Mouse (Mus musculus): Measurements from ENCODE around the gene Hpcal4. TPM values are rescaled to one million over a fixed set of nuclear protein-coding genes. Genes with fewer than 3 reads are reported as not detected.
"Not testable (repeated sequence)": the region's sequence is repeated elsewhere in the genome, so short reads cannot be mapped to it uniquely, and the experiment has no call there.

The Hpcal4 gene
- total RNA-seq (2021), result under 1 TPM; 0.40 to 0.89 TPM

DNA sequence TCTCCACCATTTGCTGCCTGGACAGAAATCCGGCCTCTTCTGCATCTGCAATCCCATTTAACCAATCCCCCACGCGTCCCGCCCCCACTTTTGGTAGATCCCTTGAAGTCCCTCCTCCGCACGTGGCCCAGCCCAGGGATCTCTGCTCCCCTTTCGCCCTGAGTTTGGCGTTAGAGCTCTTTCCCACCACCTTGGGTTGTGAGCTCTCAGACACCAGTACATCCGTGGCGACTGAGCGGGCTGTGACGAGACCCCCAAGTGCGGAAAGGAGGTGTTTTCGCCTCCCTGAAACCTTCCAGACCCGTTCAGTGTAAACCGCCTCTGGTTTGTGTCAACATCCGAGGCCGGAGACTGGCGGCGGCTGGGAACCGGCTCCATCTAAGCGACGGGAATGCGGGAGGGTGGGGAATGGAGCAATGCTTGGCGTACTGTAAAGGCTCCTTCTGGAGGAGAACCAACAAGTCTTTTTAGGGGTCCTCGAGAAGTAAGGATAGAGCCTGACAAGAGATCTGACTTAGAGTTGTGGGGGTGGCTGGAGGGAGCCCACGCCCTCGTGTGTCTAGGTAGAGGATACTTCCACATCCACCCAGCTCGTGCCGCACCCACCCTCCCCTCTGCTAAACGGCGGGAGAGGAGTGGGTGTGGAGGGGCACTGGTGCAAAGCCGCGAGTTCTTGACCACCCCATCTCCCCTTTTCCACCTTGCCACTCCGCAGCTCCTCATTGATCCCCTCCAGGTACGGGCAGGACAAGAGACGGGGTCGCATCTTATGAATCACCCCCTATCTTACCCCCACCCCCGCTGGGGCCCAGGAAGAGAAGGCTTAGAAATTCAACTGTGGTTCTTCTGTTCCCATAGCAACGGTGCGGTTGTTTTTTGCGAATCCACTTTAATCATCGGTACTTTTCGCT, at the start of gene Hpcal4:
Hpcal4 (plus strand) TSS at position 900 of the 911 bp plus-strand sequence.
- intact Hi-C loops (cut with DNase I), result no loop called here
- peak; percentile 15 to 35 for DNase-seq

GRCm38 (mm10) chr4:123137551-123137950, 45.5 kb upstream of the Hpcal4 start:
- intact Hi-C loops (cut with DNase I), result no loop called here
- no peak for DNase-seq

DNA sequence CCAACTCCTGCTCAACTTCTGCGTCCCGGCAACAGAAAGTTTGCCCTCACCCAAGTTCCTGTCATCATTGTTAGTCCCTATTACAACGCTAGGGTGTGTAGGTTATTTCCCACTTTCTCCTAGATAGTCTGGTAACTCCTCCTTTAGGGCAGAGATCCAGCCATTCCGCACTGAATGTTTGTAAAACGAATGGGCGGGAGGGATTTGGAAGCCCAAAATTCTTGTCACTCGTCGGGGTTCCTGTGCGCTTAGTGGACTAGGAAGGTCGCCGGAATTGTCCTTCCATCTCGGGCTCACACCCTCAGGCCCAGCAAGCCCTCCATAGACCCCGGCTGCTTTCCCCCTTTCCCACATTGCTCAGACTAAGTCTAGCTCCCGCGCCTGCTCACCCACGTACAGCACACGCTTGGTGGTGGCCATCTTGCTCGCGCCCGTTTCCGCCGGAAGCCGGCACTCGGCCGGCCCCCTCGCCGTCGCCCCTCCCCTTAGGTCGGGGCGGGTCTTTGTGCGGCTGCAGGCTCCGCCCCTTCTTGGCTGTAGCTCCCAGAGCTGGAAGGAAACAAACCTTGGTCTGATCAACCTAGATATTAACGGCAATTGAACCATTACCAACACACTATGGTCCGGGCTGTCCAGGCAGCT, 43.4 kb upstream of the Hpcal4 start, which contains the start of gene Ppie:
Ppie (minus strand) TSS at position 439 of the 642 bp plus-strand sequence.
- intact Hi-C loops (cut with DNase I), result no loop called here
- peak; percentile 84 to 85 for DNase-seq

DNA sequence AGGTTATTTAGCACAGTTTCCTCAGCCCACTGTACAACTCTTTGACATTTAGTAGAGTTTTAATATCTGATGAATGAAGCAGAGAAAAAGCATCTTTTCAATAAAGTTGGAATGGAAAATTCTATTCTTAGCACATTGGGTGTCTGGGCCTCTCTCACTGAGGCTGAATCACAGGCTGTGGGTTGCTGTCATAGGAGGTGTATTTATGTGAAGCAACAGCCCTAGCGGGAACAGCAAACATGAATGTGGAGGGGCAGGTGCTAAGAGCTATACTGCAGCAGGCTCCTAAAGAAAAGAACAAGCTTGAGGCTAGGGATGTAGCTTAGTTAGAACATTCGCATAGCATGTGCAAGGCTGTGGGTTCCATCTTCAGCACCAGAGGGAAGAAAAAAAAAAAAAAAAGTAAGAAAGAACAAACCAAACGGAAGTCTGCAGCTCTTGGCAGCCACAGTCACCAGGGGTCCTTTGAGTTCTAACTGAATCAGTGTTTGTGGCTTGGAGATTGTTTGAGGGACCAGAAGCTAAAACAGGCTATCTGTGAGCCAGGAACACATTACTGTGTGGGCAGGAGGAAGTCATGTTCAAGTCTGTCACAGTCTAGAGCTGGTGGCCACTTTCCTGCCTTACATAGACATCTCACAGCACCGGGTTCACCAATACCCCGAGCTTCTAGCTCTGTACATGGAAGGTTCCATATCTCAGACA, 35.4 kb upstream of the Hpcal4 start:
- DNase-seq, result no peak
- intact Hi-C loops (cut with DNase I), result no loop called here

DNA sequence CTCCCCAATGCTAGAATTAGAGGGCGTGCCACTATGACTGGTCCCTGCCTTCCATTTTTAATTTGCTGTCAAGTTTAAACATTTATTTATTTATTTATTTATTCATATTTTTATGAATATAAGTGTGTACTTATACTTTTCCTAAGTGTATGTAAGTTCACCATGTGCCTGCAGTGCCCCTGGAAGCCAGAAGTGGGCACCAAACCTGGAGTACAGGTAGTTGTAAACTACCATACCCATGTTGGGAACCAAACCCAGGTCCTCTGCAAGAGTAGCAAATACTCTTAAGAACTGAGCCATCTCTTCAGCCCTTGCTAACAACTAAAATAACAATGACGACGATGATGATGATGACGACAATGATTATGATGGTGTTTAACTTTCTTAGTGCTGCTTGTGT, 31.0 kb upstream of the Hpcal4 start:
- intact Hi-C loops (cut with DNase I), result no loop called here
- no peak for DNase-seq

DNA sequence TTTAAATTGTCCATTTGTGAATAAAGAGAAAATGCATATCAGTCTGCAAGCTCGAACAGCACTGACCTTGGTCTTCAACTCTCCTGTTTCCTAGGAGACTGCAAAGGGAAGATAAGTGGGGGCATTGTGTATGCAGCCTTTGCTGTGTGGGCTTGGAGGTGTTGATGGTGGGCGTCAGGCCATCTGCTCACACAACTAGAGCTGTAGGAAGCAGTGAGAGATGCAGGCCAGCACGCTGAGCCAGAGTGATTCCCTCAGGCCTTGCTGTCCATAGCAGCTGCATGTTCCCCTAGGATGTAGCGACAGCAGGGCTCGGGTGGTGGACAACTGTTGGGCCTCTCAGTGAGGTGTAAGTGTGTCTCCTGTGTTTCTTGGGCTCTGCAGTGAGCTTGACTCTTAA, 30.1 kb upstream of the Hpcal4 start:
- DNase-seq, result no peak
- intact Hi-C loops (cut with DNase I), result no loop called here

DNA sequence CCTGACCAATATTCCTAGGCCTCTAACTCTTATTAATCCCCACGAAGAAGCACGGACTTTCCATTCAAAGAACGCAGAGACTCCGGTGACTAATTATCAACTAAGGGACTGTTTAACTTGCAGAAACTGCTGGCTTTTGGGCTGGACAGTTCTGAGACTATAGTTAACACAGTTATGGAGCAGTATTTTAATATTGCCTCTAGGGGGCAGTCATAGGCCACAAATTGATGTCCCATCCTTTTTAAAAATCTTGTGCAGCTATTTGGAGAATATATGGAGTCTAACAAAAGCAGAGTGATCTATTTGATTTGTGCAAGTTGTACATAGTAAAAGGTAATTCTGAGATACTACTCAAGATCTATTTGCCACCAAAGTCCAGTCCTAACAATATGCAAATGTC, 28.0 kb upstream of the Hpcal4 start:
- peak; percentile 44 to 68 for DNase-seq

GRCm38 (mm10) chr4:123155427-123155826, 27.6 kb upstream of the Hpcal4 start:
- DNase-seq, result no peak
- intact Hi-C loops (cut with DNase I), result loop anchor here (1.0 to 5.0 kb wide), 3 partner anchors 45 to 100 kb away; no protein-coding TSS in a partner anchor

More for the DNA sequence above, 28.0 kb upstream of the Hpcal4 start:
- intact Hi-C loops (cut with DNase I), result loop anchor here (1.0 to 5.0 kb wide), 3 partner anchors 45 to 100 kb away; no protein-coding TSS in a partner anchor

- intact Hi-C loops (cut with DNase I), result loop anchor here (1.0 to 5.0 kb wide), 3 partner anchors 44 to 99 kb away; no protein-coding TSS in a partner anchor
- no peak for DNase-seq
These were observed 27.2 kb upstream of the Hpcal4 start for GRCm38 (mm10) chr4:123155840-123156239.

DNA sequence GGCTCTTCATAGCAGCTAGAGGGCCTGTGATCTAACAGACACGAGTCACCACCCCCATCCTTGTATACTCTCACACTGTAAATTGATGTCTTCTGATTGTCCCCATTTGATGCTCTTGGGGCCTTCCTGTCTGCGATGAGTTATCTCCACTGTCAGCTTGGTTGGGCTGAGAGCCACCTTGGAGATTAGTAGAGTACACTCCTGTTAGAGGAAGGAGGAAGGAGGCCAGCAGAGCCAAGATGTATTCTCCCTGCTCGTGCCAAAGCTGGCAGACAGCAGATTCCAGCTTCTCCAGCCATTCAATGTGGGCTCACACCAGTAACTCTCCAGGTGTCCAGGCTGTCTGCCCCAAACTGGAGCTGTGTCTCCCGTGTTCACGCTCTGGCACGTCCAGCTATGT, 22.5 kb upstream of the Hpcal4 start:
- no peak for DNase-seq
- intact Hi-C loops (cut with DNase I), result no loop called here

DNA sequence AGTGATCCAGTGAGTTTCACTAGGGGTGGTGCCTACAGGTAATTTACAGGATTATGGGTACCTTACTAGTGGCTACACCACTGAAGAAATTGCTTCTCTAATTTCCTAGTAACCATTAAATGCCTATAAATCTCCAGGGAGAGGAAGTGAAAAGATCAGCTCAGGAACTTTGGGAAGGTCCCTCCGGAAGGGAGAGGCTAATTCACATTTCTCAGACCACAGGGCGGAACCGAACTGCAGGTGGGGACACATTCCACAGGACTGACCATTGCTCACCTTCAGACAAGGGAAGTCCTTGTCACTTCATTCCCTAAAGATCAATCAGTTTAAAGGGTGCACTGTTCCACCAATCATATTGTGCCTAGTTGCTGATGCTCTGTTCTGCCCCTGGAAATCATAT, 21.8 kb upstream of the Hpcal4 start:
- intact Hi-C loops (cut with DNase I); DNase-seq: not testable (repeated sequence)

DNA sequence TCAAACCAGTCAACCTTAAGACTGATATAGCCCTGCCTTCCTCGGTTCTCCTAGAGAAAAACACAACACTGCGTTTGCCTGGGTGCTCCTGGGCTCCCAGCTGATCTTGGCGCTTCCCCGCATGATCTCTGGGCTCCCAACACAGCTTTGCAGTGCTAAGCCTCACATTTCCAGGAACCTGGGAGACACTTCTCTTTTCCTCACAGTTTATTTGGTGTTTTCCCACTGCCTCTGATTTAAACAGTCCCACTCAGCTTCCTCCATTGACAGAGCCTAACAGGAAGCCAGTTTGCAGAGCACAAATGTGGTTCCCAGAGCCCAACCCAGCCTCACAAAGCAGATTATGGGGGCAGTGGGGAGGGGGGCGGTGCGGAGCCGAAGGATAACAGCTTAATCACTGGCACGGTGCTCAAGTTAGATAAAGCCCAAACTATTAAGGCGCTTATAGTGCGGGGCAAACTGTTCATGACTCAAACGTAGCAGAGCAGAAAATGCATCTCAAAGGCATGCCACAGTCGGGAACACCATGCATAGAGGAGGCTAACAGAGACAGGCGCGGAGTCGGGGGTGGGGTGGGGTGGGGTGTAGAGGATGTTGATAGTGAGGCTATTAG, 20.6 kb upstream of the Hpcal4 start:
- no peak for DNase-seq
- intact Hi-C loops (cut with DNase I), result no loop called here

DNA sequence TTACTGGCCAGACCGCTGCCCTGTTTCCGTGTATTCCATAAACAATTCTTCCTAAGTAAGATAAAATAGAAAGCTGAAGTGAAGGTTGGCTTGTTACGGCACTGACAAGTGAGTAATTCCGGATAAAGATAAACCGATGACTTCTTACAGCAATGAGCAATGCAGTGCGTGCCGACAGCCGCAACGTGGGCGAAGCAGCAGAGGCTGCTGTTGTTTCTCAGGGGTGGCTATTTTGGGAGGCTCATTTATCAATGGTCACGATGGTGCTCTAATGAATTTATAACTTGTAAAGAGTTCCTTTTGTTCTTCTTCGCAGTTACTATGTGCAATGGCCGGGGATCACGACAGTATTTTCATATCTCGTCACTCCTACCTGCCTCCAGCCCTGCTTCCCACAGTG, 18.9 kb upstream of the Hpcal4 start:
- peak; percentile 10 to 18 for DNase-seq
- intact Hi-C loops (cut with DNase I), result no loop called here

DNA sequence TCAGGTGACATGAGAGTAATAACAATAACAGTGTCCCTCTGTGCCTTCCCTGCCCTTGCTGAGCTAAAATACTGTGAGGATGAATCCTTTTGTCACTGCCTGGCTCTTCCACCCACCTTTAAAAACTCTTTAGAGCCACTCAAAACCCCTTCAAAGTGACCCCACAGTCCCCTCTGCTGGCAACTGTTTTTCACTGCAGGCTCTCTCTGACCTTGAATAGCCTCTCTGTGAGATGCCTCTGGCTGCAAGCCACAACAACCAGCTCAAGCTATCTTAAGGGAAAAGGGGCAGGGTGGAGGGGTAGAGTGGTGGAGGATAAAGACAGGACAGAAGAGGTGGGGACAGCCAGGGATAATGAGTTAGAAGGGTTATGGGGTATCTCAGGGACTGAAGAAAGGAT, 11.2 kb upstream of the Hpcal4 start:
- intact Hi-C loops (cut with DNase I), result no loop called here
- peak; percentile 49 to 57 for DNase-seq

GRCm38 (mm10) chr4:123183239-123184056, 421 bp downstream of the Hpcal4 start:
- DNase-seq, result peak; percentile 78 to 80
- intact Hi-C loops (cut with DNase I), result no loop called here

DNA sequence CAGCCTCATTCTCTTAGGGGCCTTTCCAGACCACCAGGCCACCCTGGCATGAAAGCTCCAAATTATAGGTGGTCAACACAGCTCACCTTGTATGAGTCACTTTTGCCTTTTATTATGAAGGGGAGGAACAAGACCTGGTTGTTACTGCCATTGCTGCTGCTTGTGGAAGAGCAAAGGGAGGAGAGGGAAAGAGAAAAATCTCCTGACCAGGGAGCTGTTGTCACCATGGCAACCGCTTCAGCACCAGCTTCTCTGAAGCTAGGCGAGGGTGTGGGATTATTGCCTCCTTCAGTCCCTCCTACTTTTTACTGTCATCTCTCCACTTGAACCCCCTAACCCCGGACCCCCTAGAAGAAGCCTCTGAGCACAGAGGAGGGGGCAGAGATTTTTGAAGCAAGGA, 1.8 kb downstream of the Hpcal4 start:
- intact Hi-C loops (cut with DNase I), result no loop called here
- DNase-seq, result no peak

DNA sequence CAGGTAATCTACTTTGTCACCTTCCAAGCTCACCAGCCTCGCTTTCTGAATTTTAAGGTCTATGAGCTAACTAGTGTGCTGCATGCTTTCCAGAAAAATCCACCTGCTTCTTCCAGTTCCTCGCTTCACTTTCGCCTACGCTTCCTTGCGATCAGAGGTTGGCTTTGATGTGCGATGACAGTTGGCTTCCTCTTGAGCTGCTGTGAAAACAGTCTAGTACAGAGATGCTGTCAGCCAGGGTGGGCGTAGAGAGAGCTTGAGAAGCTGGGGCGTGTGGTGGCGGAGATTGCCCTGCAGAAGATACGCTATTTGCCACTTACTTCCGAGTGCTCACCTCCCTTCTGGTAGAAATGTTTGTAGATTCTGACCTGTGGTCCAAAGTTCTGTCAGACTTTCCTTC, 9.3 kb downstream of the Hpcal4 start:
- DNase-seq, result no peak
- intact Hi-C loops (cut with DNase I), result no loop called here

DNA sequence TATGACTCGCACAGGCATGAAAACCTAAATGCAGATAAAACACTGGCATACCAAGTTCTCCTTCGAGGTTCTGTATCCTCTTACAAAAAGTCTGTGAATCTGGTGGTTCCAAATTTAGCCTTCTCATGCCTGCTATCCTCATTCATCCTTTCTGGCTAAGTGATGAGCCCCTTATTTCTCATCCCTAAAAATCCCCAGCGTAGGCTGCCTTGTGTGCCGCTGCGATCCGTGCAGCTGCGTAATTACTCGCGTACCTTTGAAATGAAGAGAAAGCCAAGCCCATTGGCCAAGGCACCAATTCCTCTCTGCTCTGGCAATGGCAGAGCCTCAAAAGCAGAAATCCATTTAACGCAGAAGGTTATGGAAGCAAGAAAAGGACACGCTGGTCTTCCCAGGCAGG, 10.8 kb downstream of the Hpcal4 start:
- no peak for DNase-seq
- intact Hi-C loops (cut with DNase I), result no loop called here

DNA sequence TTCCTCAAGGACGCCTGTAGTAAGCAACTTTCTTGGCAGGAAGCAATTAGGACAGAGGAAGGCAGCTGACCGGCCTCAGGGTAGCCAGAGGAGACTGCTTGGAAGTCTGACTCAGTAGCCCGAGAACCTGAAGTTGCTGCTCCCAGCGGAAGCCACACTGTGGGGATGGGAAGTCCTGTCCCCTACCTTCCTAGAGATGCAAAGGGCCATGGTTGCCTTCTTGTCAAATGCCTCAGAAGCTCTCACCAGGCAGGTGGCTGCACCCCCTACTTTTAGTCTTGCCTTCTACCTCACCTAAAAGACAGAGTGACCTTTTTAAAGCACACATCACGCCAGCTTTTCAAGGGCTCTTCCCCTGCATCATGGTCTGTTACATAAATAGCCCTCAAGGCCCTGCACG, 13.7 kb downstream of the Hpcal4 start:
- intact Hi-C loops (cut with DNase I), result no loop called here

GRCm38 (mm10) chr4:123200771-123201185, 17.8 kb downstream of the Hpcal4 start:
- intact Hi-C loops (cut with DNase I), result loop anchor here (1.0 kb wide), 1 partner anchor 45 kb away; no protein-coding TSS in a partner anchor
- peak; percentile 77 to 82 for DNase-seq

More for the DNA sequence above, 13.7 kb downstream of the Hpcal4 start:
- DNase-seq, result no peak

All from heart, postnatal 10 days (tissue).